Mouse (Mus musculus): ENCODE results near the gene Ptpn3.

GRCm38 (mm10) chr4:57168277-57168676 lies 133.4 kb downstream of the Ptpn3 start:
- TF ChIP-seq ZC3H11A (IDR thresholded peaks at IDR 0.05; ENCODE audit: borderline replicate concordance, low read depth, low read length) (no peak), HCFC1 (IDR thresholded peaks at IDR 0.05; ENCODE audit: borderline replicate concordance, insufficient read depth, low read length) (no peak), CHD2 (IDR thresholded peaks at IDR 0.05; ENCODE audit: low read depth, low read length) (no peak), ZNF384 (IDR thresholded peaks at IDR 0.05; ENCODE audit: low read depth, low read length) (no peak), MAFK (IDR thresholded peaks at IDR 0.05; ENCODE audit: insufficient read depth, low read depth, low read length) (no peak)
